Mouse (Mus musculus) urinary bladder, postnatal 10 days (tissue): ENCODE results near the gene Nat8f6.
"Not testable (repeated sequence)": the region's sequence is repeated elsewhere in the genome, so short reads cannot be mapped to it uniquely, and the experiment has no call there.

ENCODE experiments used
- DNase-seq: peaks from one replicate; pipeline ENCODE4 v3.0.0; 2022; ENCODE audit warnings: low spot score

Nat8f6 gene

DNA sequence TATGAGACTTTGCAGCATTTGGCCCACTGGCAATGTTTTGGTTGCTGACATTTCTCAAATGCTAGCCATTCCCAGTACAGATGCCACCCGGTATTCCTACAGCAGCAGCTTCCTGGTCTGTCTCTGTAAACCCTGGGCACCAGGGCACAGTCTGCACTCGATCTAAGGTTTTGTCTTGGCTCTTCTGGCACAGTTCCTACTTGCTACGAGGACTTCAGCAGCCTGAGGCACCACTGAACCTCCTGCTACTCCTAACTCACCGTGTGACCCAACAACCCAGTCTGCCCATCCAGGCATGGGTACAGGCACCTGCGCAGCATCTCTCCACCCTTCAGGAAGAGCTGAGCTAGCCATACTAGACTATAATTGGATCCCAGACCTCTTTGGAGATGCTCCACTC lies 15.3 kb upstream of the Nat8f6 start:
- DNase-seq, result not testable (repeated sequence)

DNA sequence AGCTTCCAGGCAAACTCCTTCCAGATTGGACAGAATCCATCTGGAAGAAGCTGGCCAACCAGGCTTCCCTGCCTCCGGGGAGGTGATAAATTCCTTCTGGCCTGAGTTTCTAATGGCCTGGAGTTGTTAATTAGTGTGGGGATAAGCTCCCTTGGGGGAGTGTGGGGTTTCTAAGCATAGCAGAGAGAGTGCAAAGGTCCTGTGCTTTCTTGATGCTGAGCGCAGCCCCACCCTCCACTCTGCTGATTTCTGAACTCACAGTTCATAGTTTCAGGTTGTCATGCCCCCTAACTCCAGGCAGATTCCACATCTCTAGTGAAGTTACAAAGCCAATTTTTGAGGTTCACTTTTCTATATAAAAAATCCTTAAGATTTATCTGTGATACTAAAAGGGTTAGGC lies 14.3 kb upstream of the Nat8f6 start:
- DNase-seq, result not testable (repeated sequence)

- DNase-seq, result not testable (repeated sequence)
These were observed 13.8 kb upstream of the Nat8f6 start for GRCm38 (mm10) chr6:85834504-85835100.

DNA sequence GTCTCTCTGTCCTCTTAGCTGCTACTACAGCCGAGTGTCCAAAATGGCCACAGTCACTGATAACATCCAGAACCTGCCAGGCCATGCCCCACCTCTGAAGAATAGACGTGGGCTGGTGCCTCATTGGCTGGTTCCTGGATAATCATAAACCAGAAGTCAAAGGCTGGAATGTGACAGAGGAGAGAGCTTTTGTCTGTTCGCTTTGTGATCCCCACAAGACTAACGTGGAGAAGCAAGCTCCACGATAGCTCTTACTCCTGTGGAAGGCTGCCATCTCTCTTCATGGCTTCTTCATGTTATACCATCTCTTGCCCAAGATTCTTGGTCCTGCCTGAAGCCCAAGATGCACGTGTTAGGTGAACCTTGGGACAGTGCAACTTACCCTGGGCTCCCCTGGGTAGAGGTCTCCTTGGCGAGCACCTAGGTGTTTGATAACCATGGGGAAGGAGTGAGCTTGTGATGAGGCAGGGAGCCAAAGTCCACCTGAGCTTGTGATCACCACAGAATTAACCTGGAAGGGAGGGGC lies 11.1 kb upstream of the Nat8f6 start, which contains the start of gene Nat8:
Nat8 (minus strand) TSS at position 287 of the 526 bp plus-strand sequence.
- DNase-seq, result no peak

DNA sequence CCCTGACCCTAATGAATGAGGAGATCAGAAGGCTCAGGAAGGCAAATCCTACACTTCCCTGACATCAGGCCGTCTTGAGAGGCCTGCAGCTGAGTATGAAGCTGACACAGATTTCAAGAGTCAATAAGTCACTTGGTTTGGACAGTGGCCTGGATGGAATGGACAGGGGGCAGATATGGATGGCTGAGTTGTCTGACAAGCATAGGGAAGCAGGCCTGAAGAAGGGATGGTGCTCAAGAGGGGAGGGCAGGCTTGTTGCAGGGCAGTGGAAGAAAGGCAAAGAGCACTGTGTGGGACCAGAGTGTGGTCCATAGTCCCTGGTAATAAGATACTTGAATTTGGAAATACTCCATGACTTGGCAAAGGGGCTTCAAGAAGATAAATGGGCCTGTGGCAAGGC lies 8.7 kb upstream of the Nat8f6 start:
- no peak for DNase-seq

DNA sequence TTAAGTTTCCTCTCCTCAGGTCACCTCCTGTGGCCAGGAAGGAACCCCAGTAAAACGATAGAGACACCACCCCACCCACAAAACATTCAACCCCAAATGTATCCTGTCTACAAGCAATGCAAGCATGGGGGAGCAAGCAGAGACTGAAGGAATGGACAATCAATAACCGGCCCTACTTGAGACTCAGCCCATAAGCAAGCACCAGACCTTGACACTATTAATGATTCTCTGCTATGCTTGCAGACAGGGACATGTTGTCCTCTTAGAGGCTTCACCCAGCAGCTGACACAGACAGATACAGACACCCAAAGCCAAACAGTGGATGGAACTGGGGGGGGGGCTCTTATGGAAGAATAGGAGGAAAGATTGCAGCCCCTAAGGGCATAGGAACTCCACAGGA lies 5.1 kb upstream of the Nat8f6 start:
- DNase-seq, result no peak

- no peak for DNase-seq
These were observed 2.8 kb upstream of the Nat8f6 start for GRCm38 (mm10) chr6:85823382-85824090.

DNA sequence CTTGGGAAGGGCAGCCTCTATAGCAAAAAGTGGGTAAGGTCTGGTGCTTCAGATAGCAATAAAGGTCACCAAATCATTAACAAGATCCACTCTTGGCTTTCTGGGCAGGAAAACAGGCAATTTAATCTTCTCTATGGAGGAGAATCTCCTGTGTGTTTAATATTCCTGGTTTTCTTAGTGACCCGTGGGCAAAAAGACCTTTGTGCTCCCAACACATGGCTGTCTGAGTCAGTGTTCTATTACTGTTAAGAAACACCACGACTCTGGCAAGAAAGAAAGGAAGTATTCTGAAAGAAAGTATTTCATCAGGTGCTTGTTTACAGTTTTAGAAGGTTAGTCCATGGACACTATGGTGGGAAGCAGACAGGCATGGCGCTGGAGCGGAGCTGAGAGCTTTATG lies 1.5 kb upstream of the Nat8f6 start:
- no peak for DNase-seq

GRCm38 (mm10) chr6:85818338-85818737 lies 2.4 kb downstream of the Nat8f6 start:
- no peak for DNase-seq

DNA sequence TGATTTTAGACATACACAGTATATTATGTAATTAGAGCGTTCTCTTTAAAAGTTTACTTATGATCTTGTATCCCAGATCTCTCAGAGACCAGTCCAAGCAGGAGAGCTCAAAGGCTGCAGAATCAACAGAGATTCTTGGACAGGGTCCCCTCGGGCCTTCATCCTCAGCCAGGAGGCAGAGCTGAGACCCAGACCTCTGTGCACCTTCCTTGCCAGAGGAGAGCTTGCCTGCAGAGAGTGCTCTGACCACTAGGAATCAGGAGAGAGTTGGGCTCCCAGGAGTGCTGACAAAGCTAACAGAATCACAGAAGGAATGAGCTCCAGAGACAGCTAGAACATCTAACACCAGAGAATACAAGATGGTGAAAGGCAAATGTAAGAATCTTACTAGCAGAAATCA lies 7.4 kb downstream of the Nat8f6 start:
- no peak for DNase-seq

- DNase-seq, result not testable (repeated sequence)
These were observed 9.7 kb downstream of the Nat8f6 start for GRCm38 (mm10) chr6:85810942-85811537.

GRCm38 (mm10) chr6:85810514-85810913 lies 10.2 kb downstream of the Nat8f6 start:
- not testable (repeated sequence) for DNase-seq

GRCm38 (mm10) chr6:85809784-85810183 lies 11.0 kb downstream of the Nat8f6 start:
- DNase-seq, result not testable (repeated sequence)

- DNase-seq, result not testable (repeated sequence)
These were observed 17.6 kb downstream of the Nat8f6 start for GRCm38 (mm10) chr6:85803180-85803579.

DNA sequence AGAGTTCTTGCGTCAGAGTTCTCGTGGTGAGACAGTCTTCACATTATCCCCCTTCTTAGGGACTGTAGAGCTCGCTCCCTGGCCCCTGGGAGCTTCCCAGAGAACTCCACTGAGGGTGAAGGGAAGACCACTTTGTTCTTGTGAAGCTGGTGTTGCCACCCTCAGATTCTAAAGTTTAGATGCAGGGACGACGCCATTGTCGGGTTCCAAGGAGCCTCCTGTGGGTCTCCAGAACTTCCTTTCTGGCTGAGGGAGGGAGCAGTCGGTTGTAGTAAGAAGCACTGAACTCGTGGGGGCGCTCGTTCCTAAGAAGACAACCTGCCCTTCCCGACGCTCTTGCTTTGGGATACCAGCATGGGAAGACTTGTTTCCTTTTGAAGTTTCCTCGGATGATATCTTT lies 55.2 kb downstream of the Nat8f6 start, which contains the start of gene Nat8f3:
Nat8f3 (minus strand) TSS at position 223 of the 400 bp plus-strand sequence.
- DNase-seq, result not testable (repeated sequence)

GRCm38 (mm10) chr6:85763127-85764070 lies 57.4 kb downstream of the Nat8f6 start:
- not testable (repeated sequence) for DNase-seq

DNA sequence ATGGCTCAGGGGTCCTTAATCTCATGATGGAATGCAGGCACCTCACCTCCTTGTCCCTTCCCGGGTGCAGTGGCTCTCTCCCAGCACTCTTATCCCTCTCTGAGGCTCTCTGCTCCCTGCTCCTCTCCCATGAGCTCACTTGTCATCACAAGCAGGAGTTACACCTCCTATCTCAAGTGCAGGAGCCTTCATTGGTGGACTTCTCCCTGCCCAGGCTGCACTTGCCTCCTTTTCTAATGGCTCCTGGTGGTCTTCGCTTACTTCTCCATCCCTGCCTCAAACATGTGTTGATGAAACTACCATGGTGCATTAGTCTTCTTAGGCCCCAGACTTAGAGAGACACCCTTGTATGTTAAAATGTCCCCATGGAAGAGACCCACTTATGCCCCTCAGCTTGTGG lies 58.1 kb downstream of the Nat8f6 start:
- DNase-seq, result not testable (repeated sequence)
